Mouse (Mus musculus) lung, adult 2 months (tissue): Measurements from ENCODE around the gene Tor2a.

ENCODE experiments used
- CTCF ChIP-seq: fragments of 200-500 bp; IDR thresholded peaks from 2 replicates; pipeline ENCODE4 v1.5.1; 2011; ENCODE audit warnings: mild to moderate bottlenecking, low read length, control low read depth; ENCODE audit not compliant: insufficient read depth
- POLR2A ChIP-seq: fragments of 200-500 bp; IDR thresholded peaks from 2 replicates; pipeline ENCODE4 v1.6.1; 2011; ENCODE audit warnings: low read depth, mild to moderate bottlenecking, control low read depth, low read length, borderline replicate concordance; ENCODE audit errors: extremely low read depth

GRCm38 (mm10) chr2:32740916-32741272 lies 16.1 kb upstream of the Tor2a start, which contains the start of gene 6330409D20Rik:
- TF ChIP-seq CTCF, result no peak
- TF ChIP-seq POLR2A, result no peak
